20 mouse cellular contexts compared by ENCODE assay signal in genomic region chr7:6277906-6278305, GRCm38 (mm10). TPM values are rescaled to one million over a fixed set of nuclear protein-coding genes. Genes with fewer than 3 reads are reported as not detected.
"Had no signal": no experiment of that assay in that cellular context is flagged by ENCODE, and none has a peak within 500 bp of the region (broad histone marks: within the 10 kb centered on the region; RNA-seq: fewer than 3 reads in every experiment).

No protein-coding gene starts in this region.

- H3K9ac ChIP-seq: kidney, embryonic 15.5 days; limb, embryonic 15.5 days; lung, embryonic 15.5 days; neural tube, embryonic 15.5 days had no signal

- H3K27me3 ChIP-seq: kidney, embryonic 15.5 days; limb, embryonic 15.5 days; lung, embryonic 15.5 days; neural tube, embryonic 15.5 days had no signal

- H3K4me1 ChIP-seq: kidney, embryonic 15.5 days; limb, embryonic 15.5 days; neural tube, embryonic 15.5 days had no signal

- H3K27ac ChIP-seq: kidney, embryonic 15.5 days; limb, embryonic 15.5 days; lung, embryonic 15.5 days; macrophage; neural tube, embryonic 15.5 days had no signal

- H3K4me2 ChIP-seq: kidney, embryonic 15.5 days; limb, embryonic 15.5 days; lung, embryonic 15.5 days; neural tube, embryonic 15.5 days had no signal

- H3K4me3 ChIP-seq: kidney, embryonic 15.5 days; limb, embryonic 15.5 days; lung, embryonic 15.5 days; myocyte; neural tube, embryonic 15.5 days had no signal

- DNase-seq: kidney, adult 2 months; kidney, postnatal 25 days; lung, postnatal 14 days; midbrain, embryonic 14.5 days; right cerebral cortex, adult 18-20 months; right cerebral cortex, postnatal 25 days; thymus, adult 18-20 months; thymus, postnatal 14 days had no signal

- H3K9me3 ChIP-seq: kidney, embryonic 15.5 days; limb, embryonic 15.5 days; lung, embryonic 15.5 days; neural tube, embryonic 15.5 days had no signal

- H3K36me3 ChIP-seq: kidney, embryonic 15.5 days; limb, embryonic 15.5 days; lung, embryonic 15.5 days; neural tube, embryonic 15.5 days had no signal

RNA-seq across cellular contexts. Expression of gene Epp13, which starts 25.4 kb away (rescaled TPM):
- total RNA-seq: layer of hippocampus, postnatal 25 days; left cerebral cortex, adult 8-10 months; left cerebral cortex, postnatal 25 days had no signal
- polyA plus RNA-seq: kidney, adult 2 months; kidney, embryonic 15.5 days; limb, embryonic 11.5 days; limb, embryonic 15.5 days; lung, embryonic 15.5 days; macrophage; midbrain, embryonic 14.5 days; myocyte; neural tube, embryonic 11.5 days; neural tube, embryonic 15.5 days; small intestine, adult 2 months had no signal

RNA-seq across cellular contexts. Expression of gene Zscan5b, which starts 55.8 kb away (rescaled TPM):
- total RNA-seq: layer of hippocampus, postnatal 25 days; left cerebral cortex, adult 8-10 months; left cerebral cortex, postnatal 25 days had no signal
- polyA plus RNA-seq: kidney, adult 2 months; kidney, embryonic 15.5 days; limb, embryonic 11.5 days; limb, embryonic 15.5 days; lung, embryonic 15.5 days; macrophage; midbrain, embryonic 14.5 days; myocyte; neural tube, embryonic 11.5 days; neural tube, embryonic 15.5 days; small intestine, adult 2 months had no signal
